In genomic region chr7:97080621-97081241, GRCm38 (mm10) we compare ENCODE assay signal across 8 mouse cellular contexts. TPM values are rescaled to one million over a fixed set of nuclear protein-coding genes. Genes with fewer than 3 reads are reported as not detected.
A peak's percentile ranks its signal among the peaks of the same experiment; 100 is the strongest.
DNase-seq lines count a peak whose midpoint lies in the region; ATAC-seq and TF ChIP-seq lines count a peak whose summit lies in the region.

No protein-coding gene starts in this region.

- in situ Hi-C loops in ES-E14 (cut with MboI; ENCODE audit: low sequenced_read_pairs in 2 of 2, unreplicated experiment in 2 of 2) = loop anchor here in 1 of 2 experiments (10.0 kb wide), 1 partner anchor 106 kb away; no protein-coding TSS in a partner anchor

- no peaks in the 10 kb centered on the region for H3K79me2 ChIP-seq in C2C12 (ENCODE audit: control insufficient read depth, insufficient read depth)

- no peak for DNase-seq in ES-E14 (ENCODE audit: low read depth, low spot score)
- DNase-seq in hindbrain, embryonic 10.5 days (ENCODE audit: low spot score) = no peak
- DNase-seq in embryo, embryonic 11 days = no peak
- DNase-seq in adrenal gland, postnatal 25 days = no peak
- no peak for DNase-seq in gastrocnemius, adult 18-20 months (ENCODE audit: low spot score)
- no peak for DNase-seq in right cerebral cortex, postnatal 25 days

- no peak overlapping the region for H3K9ac ChIP-seq in ES-E14 (ENCODE audit: insufficient read depth, low read depth, low read length, poor library complexity, severe bottlenecking)
- H3K9ac ChIP-seq in liver, embryonic 12.5 days = peak overlapping the region; percentile 92

- H3K4me1 ChIP-seq in ES-E14 (ENCODE audit: control insufficient read depth in 2 of 2, insufficient read depth in 2 of 2, low read length in 2 of 2, poor library complexity in 1 of 2) = no peaks in the 10 kb centered on the region
- peaks cover 28% of the 10 kb centered on the region for H3K4me1 ChIP-seq in hindbrain, embryonic 10.5 days (replicated peaks)
- peaks cover 35% of the 10 kb centered on the region for H3K4me1 ChIP-seq in liver, embryonic 12.5 days

- H3K36me3 ChIP-seq in C2C12 (ENCODE audit: control insufficient read depth, insufficient read depth) (no peaks in the 10 kb centered on the region), ES-E14 (ENCODE audit: control insufficient read depth, insufficient read depth, low read length, poor library complexity, severe bottlenecking) (no peaks in the 10 kb centered on the region)
- H3K36me3 ChIP-seq in hindbrain, embryonic 10.5 days = no peaks in the 10 kb centered on the region
- H3K36me3 ChIP-seq in liver, embryonic 12.5 days = no peaks in the 10 kb centered on the region

- peak overlapping the region; percentile 95 for H3K4me2 ChIP-seq in liver, embryonic 12.5 days

- no peaks in the 10 kb centered on the region for H3K27me3 ChIP-seq in C2C12 (ENCODE audit: control insufficient read depth, insufficient read depth, insufficient read length)
- no peaks in the 10 kb centered on the region for H3K27me3 ChIP-seq in hindbrain, embryonic 10.5 days (ENCODE audit: insufficient read depth, poor library complexity, severe bottlenecking)
- no peaks in the 10 kb centered on the region for H3K27me3 ChIP-seq in liver, embryonic 12.5 days (replicated peaks)

- no peaks in the 10 kb centered on the region for H3K9me3 ChIP-seq in ES-E14 (ENCODE audit: control insufficient read depth, insufficient read depth, low read depth, low read length)
- no peaks in the 10 kb centered on the region for H3K9me3 ChIP-seq in hindbrain, embryonic 10.5 days
- H3K9me3 ChIP-seq in liver, embryonic 12.5 days (replicated peaks) = no peaks in the 10 kb centered on the region

- 42% methylated on average over 4 of the region's 4 CpGs for WGBS in hindbrain, embryonic 10.5 days
- WGBS in liver, embryonic 12.5 days (ENCODE audit: insufficient replicate concordance) = 41% methylated on average over 4 of the region's 4 CpGs

- H3K4me3 ChIP-seq in C2C12 (ENCODE audit: insufficient read depth, poor library complexity, severe bottlenecking) = no peak overlapping the region
- H3K4me3 ChIP-seq in ES-E14 (ENCODE audit: insufficient read depth in 1 of 2, low read depth in 1 of 2, low read length in 2 of 2, poor library complexity in 1 of 2, severe bottlenecking in 1 of 2) = peak overlapping the region; percentile 48 to 74; a peak in 3 of 4 replicates
- peak overlapping the region; percentile 93 for H3K4me3 ChIP-seq in hindbrain, embryonic 10.5 days
- H3K4me3 ChIP-seq in liver, embryonic 12.5 days = peak overlapping the region; percentile 77

- no peaks in the 10 kb centered on the region for H3K79me3 ChIP-seq in C2C12 (ENCODE audit: low read depth)

- H3K27ac ChIP-seq in ES-E14 (ENCODE audit: insufficient read depth, low read depth, low read length, poor library complexity, severe bottlenecking) = no peak overlapping the region
- H3K27ac ChIP-seq in hindbrain, embryonic 10.5 days = peak overlapping the region; percentile 96
- peak overlapping the region; percentile 71 for H3K27ac ChIP-seq in liver, embryonic 12.5 days

- peak overlapping the region; percentile 77 for H3ac ChIP-seq in C2C12 (ENCODE audit: control insufficient read depth, insufficient read length, low read depth)

- no peak for ATAC-seq in liver, embryonic 12.5 days

- TF ChIP-seq CTCF in C2C12 (IDR thresholded peaks at IDR 0.05; ENCODE audit: control insufficient read depth, insufficient read depth, insufficient read length) = no peak

TF ChIP-seq in C2C12, 6 proteins besides CTCF, POLR2A, EP300 and RAD21:
- no peak for TF ChIP-seq MYOD1 (IDR thresholded peaks at IDR 0.05; ENCODE audit: control insufficient read depth, insufficient read length, low read depth)
- TF ChIP-seq FOSL1 (IDR thresholded peaks at IDR 0.05; ENCODE audit: insufficient read depth, low read length, poor library complexity, severe bottlenecking) = no peak
- no peak for TF ChIP-seq CEBPB (IDR thresholded peaks at IDR 0.05; ENCODE audit: low read depth)
- no peak for TF ChIP-seq MAX (IDR thresholded peaks at IDR 0.05)
- TF ChIP-seq USF1 (IDR thresholded peaks at IDR 0.05; ENCODE audit: low read depth) = no peak
- TF ChIP-seq MYOG (IDR thresholded peaks at IDR 0.05; ENCODE audit: control insufficient read depth, extremely low read depth, insufficient read length) = no peak

TF ChIP-seq in ES-E14, 5 proteins besides CTCF, POLR2A, EP300 and RAD21:
- no peak for TF ChIP-seq ZC3H11A (IDR thresholded peaks at IDR 0.05; ENCODE audit: borderline replicate concordance, low read depth, low read length)
- no peak for TF ChIP-seq ZNF384 (IDR thresholded peaks at IDR 0.05; ENCODE audit: low read depth, low read length)
- no peak for TF ChIP-seq CHD2 (IDR thresholded peaks at IDR 0.05; ENCODE audit: low read depth, low read length)
- no peak for TF ChIP-seq HCFC1 (IDR thresholded peaks at IDR 0.05; ENCODE audit: borderline replicate concordance, insufficient read depth, low read length)
- TF ChIP-seq MAFK (IDR thresholded peaks at IDR 0.05; ENCODE audit: insufficient read depth, low read depth, low read length) = no peak

RNA-seq across cellular contexts. Expression of gene Gab2, which starts 0.7 kb away (rescaled TPM):
- polyA plus RNA-seq in C2C12 (2012; fragmentation: generic; extraction: Trizol) = 1.8 TPM
- total RNA-seq in ES-E14 (2012; rRNA removed) = 0.53 and 1.1 TPM in 2 replicates
- polyA plus RNA-seq in hindbrain, embryonic 10.5 days (2016; fragmentation: Nextera tagmentation; extraction: Ambion mirVana) = 8.0 and 10.6 TPM in 2 replicates
- polyA plus RNA-seq in liver, embryonic 12.5 days (2016; fragmentation: Nextera tagmentation; extraction: Ambion mirVana) = 3.8 and 4.1 TPM in 2 replicates
- 18.0 and 18.7 TPM in 2 replicates for total RNA-seq in adrenal gland, postnatal 25 days (2021)
- total RNA-seq in gastrocnemius, adult 18-20 months (2021) = 1 to 10 TPM; 5.3 to 8.5 TPM
